Mouse (Mus musculus): ENCODE results near the gene Acad9. TPM values are rescaled to one million over a fixed set of nuclear protein-coding genes. Genes with fewer than 3 reads are reported as not detected.

Gene Acad9
- total and polyA plus RNA-seq, 3 experiments = 37.2 to 197 (median 57.0) TPM

DNA sequence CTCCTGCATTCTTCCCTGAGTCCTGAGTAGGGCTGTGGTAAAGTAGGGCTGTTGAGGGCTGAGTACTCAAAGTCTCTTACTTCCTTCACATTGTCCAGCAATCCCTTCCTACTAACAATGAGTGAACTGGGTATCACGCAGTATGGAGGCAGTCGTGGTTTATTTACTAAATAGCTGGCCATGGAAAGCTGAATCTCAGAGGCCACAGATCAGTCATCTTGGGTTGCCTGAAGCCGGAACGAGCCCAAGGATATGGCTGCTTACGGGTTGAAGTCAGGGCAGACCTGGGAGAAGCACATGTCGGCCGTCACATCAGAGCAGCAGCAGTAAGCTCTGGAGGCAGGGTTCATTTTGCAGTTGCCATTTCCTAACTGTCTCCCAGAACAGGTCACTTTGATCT is 17.6 kb downstream of the Acad9 start:
- TF ChIP-seq NELFE (IDR thresholded peaks at IDR 0.05; ENCODE audit: low read depth, low read length) = no peak
- Histone ChIP-seq H3K9me3 (replicated peaks; ENCODE audit: insufficient read depth, low read length) (no peaks in the 10 kb centered on the region), H3K36me3 (ENCODE audit: control insufficient read depth in 1 of 2, insufficient read depth in 2 of 2, low read length in 2 of 2) (peaks cover 0 to 4% of the 10 kb centered on the region in 2 experiments; a peak in 2 of 4 replicates), H3K27ac (ENCODE audit: control insufficient read depth, low read depth, low read length) (no peak overlapping the region), H3K4me3 (ENCODE audit: control insufficient read depth in 1 of 2, insufficient read depth in 1 of 2, low read depth in 2 of 2, low read length in 2 of 2) (no peak overlapping the region), H3K27me3 (ENCODE audit: control insufficient read depth in 1 of 2, insufficient read depth in 2 of 2, low read length in 2 of 2) (no peaks in the 10 kb centered on the region), H3K4me1 (ENCODE audit: control insufficient read depth in 1 of 2, insufficient read depth in 2 of 2, low read length in 2 of 2) (no peaks in the 10 kb centered on the region), H3K79me2 (ENCODE audit: control insufficient read depth, insufficient read depth, low read length, poor library complexity) (no peaks in the 10 kb centered on the region), H3K9ac (ENCODE audit: control insufficient read depth, low read depth, low read length, poor library complexity, severe bottlenecking) (no peak overlapping the region)
- no peak for DNase-seq (ENCODE audit: low read depth, low spot score)

DNA sequence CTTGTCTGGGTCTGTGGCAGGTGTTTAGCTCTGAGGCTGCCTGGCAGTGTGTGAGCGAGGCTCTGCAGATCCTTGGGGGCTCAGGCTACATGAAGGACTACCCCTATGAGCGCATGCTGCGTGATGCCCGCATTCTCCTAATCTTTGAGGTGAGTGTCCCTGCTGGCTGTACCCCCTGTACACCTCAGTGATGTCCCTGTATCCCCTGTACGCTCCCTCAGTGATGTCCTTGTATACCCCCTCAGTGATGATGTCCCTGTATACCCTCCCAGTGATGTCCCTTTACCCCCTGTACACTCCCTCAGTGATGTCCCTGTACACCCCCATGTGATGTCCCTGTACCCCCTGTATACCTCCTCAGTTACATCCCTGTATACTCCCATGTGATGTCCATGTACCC is 19.6 kb downstream of the Acad9 start:
- no peak for DNase-seq (ENCODE audit: low read depth, low spot score)
- H3K9ac ChIP-seq (ENCODE audit: control insufficient read depth, low read depth, low read length, poor library complexity, severe bottlenecking) = no peak overlapping the region
- no peaks in the 10 kb centered on the region for H3K9me3 ChIP-seq (replicated peaks; ENCODE audit: insufficient read depth, low read length)
- H3K36me3 ChIP-seq (ENCODE audit: control insufficient read depth in 1 of 2, insufficient read depth in 2 of 2, low read length in 2 of 2) = peaks cover 0 to 3% of the 10 kb centered on the region in 2 experiments; a peak in 2 of 4 replicates
- no peak overlapping the region for H3K27ac ChIP-seq (ENCODE audit: control insufficient read depth, low read depth, low read length)
- H3K4me3 ChIP-seq (ENCODE audit: control insufficient read depth in 1 of 2, insufficient read depth in 1 of 2, low read depth in 2 of 2, low read length in 2 of 2) = no peak overlapping the region
- H3K4me1 ChIP-seq (ENCODE audit: control insufficient read depth in 1 of 2, insufficient read depth in 2 of 2, low read length in 2 of 2) = no peaks in the 10 kb centered on the region
- no peaks in the 10 kb centered on the region for H3K27me3 ChIP-seq (ENCODE audit: control insufficient read depth in 1 of 2, insufficient read depth in 2 of 2, low read length in 2 of 2)
- TF ChIP-seq KAT2A (conservative IDR thresholded peaks at IDR 0.05; ENCODE audit: low read depth, low read length) = no peak
- no peak for TF ChIP-seq SMC3 (IDR thresholded peaks at IDR 0.05; ENCODE audit: low read depth, low read length)
- TF ChIP-seq EP300 (IDR thresholded peaks at IDR 0.05; ENCODE audit: low read depth in 1 of 2, low read length in 2 of 2) = no peak
- no peak for TF ChIP-seq UBTF (IDR thresholded peaks at IDR 0.05; ENCODE audit: borderline replicate concordance, insufficient read depth, low read depth, low read length)
- no peaks in the 10 kb centered on the region for H3K79me2 ChIP-seq (ENCODE audit: control insufficient read depth, insufficient read depth, low read length, poor library complexity)

DNA sequence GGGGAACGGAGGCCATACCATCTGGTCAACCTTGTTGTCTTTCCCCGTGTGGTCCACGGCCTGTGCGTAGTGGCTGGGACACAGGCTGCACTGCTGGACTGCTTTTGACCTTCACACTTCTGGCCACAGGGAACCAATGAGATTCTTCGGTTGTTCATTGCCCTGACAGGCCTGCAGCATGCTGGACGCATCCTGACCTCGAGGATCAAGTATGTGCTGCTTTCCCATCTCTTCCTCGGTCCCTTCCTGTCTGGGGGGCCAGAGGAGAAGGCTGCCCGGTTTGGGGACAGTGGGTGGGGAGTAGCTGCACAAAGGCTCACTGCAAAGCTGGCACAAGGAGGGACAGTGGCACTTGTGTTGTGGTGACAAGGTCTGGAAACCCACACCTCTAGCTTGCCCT is 21.8 kb downstream of the Acad9 start:
- DNase-seq (ENCODE audit: low read depth, low spot score) = no peak
- TF ChIP-seq CTCF (IDR thresholded peaks at IDR 0.05 in 2 of 3, conservative IDR thresholded peaks at IDR 0.05 in 1 of 3; ENCODE audit: control insufficient read depth in 1 of 3, insufficient read depth in 1 of 3, low read depth in 2 of 3, low read length in 3 of 3, poor library complexity in 1 of 3, severe bottlenecking in 1 of 3) = no peak
- TF ChIP-seq BHLHE40 (IDR thresholded peaks at IDR 0.05; ENCODE audit: borderline replicate concordance, low read depth, low read length) = no peak
- TF ChIP-seq JUND (IDR thresholded peaks at IDR 0.05; ENCODE audit: low read depth, low read length) = no peak
- no peak for TF ChIP-seq TAL1 (IDR thresholded peaks at IDR 0.05; ENCODE audit: low read length)
- Histone ChIP-seq H3K36me3 (ENCODE audit: control insufficient read depth in 1 of 2, insufficient read depth in 2 of 2, low read length in 2 of 2) (peaks cover 0 to 5% of the 10 kb centered on the region in 2 experiments; a peak in 2 of 4 replicates), H3K4me3 (ENCODE audit: control insufficient read depth in 1 of 2, insufficient read depth in 1 of 2, low read depth in 2 of 2, low read length in 2 of 2) (no peak overlapping the region), H3K27ac (ENCODE audit: control insufficient read depth, low read depth, low read length) (no peak overlapping the region), H3K9ac (ENCODE audit: control insufficient read depth, low read depth, low read length, poor library complexity, severe bottlenecking) (no peak overlapping the region), H3K9me3 (replicated peaks; ENCODE audit: insufficient read depth, low read length) (no peaks in the 10 kb centered on the region), H3K27me3 (ENCODE audit: control insufficient read depth in 1 of 2, insufficient read depth in 2 of 2, low read length in 2 of 2) (no peaks in the 10 kb centered on the region), H3K4me1 (ENCODE audit: control insufficient read depth in 1 of 2, insufficient read depth in 2 of 2, low read length in 2 of 2) (no peaks in the 10 kb centered on the region), H3K79me2 (ENCODE audit: control insufficient read depth, insufficient read depth, low read length, poor library complexity) (no peaks in the 10 kb centered on the region)

DNA sequence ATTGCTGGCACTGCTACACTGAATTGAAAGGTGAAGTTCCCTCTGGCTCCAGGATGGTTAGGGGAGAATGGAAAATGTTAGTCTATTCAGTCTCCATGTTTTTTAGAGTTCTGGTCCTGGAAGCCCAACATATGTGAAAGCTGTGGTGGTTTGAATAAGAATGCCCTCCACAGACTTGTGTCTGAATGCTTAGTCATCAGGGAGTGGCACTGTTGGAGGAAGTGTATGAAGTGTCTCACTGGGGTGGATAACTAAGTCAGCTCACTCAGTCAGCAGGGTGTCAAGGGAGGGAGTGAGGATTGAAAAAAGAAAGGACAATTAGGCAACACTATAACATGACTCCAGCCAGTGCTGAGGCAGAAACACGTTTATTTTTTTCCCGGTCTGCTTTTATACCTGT is 29.6 kb downstream of the Acad9 start:
- Histone ChIP-seq H3K36me3 (ENCODE audit: control insufficient read depth in 1 of 2, insufficient read depth in 2 of 2, low read length in 2 of 2) (peaks cover 2 to 3% of the 10 kb centered on the region in 2 experiments; a peak in 2 of 4 replicates), H3K79me2 (ENCODE audit: control insufficient read depth, insufficient read depth, low read length, poor library complexity) (no peaks in the 10 kb centered on the region), H3K9ac (ENCODE audit: control insufficient read depth, low read depth, low read length, poor library complexity, severe bottlenecking) (no peak overlapping the region), H3K4me1 (ENCODE audit: control insufficient read depth in 1 of 2, insufficient read depth in 2 of 2, low read length in 2 of 2) (no peaks in the 10 kb centered on the region), H3K4me3 (ENCODE audit: control insufficient read depth in 1 of 2, insufficient read depth in 1 of 2, low read depth in 2 of 2, low read length in 2 of 2) (no peak overlapping the region), H3K9me3 (replicated peaks; ENCODE audit: insufficient read depth, low read length) (no peaks in the 10 kb centered on the region), H3K27me3 (ENCODE audit: control insufficient read depth in 1 of 2, insufficient read depth in 2 of 2, low read length in 2 of 2) (no peaks in the 10 kb centered on the region), H3K27ac (ENCODE audit: control insufficient read depth, low read depth, low read length) (no peak overlapping the region)
- DNase-seq (ENCODE audit: low read depth, low spot score) = peak; percentile 65
- 0 out of 4 replicates have a peak, but pooled peaks of 1 of the 2 experiments have one; percentile 15 for TF ChIP-seq EP300 (IDR thresholded peaks at IDR 0.05; ENCODE audit: low read depth in 1 of 2, low read length in 2 of 2)
- TF ChIP-seq CTCF (IDR thresholded peaks at IDR 0.05 in 2 of 3, conservative IDR thresholded peaks at IDR 0.05 in 1 of 3; ENCODE audit: control insufficient read depth in 1 of 3, insufficient read depth in 1 of 3, low read depth in 2 of 3, low read length in 3 of 3, poor library complexity in 1 of 3, severe bottlenecking in 1 of 3) = no peak
- TF ChIP-seq ZMIZ1 (IDR thresholded peaks at IDR 0.05; ENCODE audit: low read depth, low read length) = no peak
- no peak for TF ChIP-seq RCOR1 (IDR thresholded peaks at IDR 0.05; ENCODE audit: low read depth, low read length)
